Mouse (Mus musculus): ENCODE data around the gene Hist1h2ad.

- no peak for TF ChIP-seq POLR2A (IDR thresholded peaks at IDR 0.05; ENCODE audit: borderline replicate concordance, extremely low read depth, insufficient read depth, insufficient read length, poor library complexity, severe bottlenecking)
- no peak for TF ChIP-seq CTCF (IDR thresholded peaks at IDR 0.05; ENCODE audit: borderline replicate concordance, extremely low read depth, insufficient read depth, insufficient read length)
These were observed 17.3 kb upstream of the Hist1h2ad start for GRCm38 (mm10) chr13:23556906-23557305.
